Mouse (Mus musculus) layer of hippocampus, adult 2 months (tissue): ENCODE data around the gene Sytl2. TPM values are rescaled to one million over a fixed set of nuclear protein-coding genes. Genes with fewer than 3 reads are reported as not detected.

ENCODE experiments used
- DNase-seq, 2 experiments: peaks; one replicate each; pipeline ENCODE4 v3.0.0; 2022; ENCODE audit warnings: low spot score in 2 of 2
- H3K27ac ChIP-seq: fragments of 200-600 bp; 2 replicates; pipeline ENCODE4 v1.8.1; 2022
- H3K4me3 ChIP-seq: fragments of 200-600 bp; 2 replicates; pipeline ENCODE4 v1.8.1; 2022; ENCODE audit warnings: mild to moderate bottlenecking
- CTCF ChIP-seq: fragments of 200-600 bp; conservative IDR thresholded peaks from 2 replicates; pipeline ENCODE4 v1.8.1; 2022; ENCODE audit warnings: antibody characterized with exemption, mild to moderate bottlenecking, moderate library complexity
- total RNA-seq, 2 experiments: library from RNA; stranded (reverse); gene quantifications; 2 replicates each; pipeline ENCODE4 v1.2.3; 2021

Sytl2 gene
- total RNA-seq, 2 experiments from 2014 or later, result 30.1 to 36.0 TPM

DNA sequence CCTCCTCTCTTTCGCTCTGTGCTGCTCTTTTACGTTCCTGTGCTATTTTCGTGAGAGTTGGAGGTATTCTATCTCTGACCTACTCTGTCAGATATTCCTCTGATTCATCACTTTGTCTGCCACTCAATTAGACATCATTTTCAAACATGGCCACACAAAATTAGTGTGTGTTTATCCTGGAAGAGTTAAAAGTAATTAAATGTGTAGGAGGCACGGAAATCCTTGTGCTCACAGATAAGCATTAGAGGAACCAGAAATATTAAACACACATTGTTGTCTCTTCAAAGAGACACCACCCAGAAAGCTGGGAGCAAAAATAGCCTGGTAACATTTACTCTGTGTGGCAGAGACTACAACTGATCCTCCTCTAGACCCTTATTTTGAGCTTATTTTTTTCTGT lies 138.0 kb downstream of the Sytl2 start:
- DNase-seq, result no peak
- H3K4me3 ChIP-seq, result no peak overlapping the region
- TF ChIP-seq CTCF, result no peak
- H3K27ac ChIP-seq, result no peak overlapping the region

GRCm38 (mm10) chr7:90442070-90442469 lies 140.0 kb downstream of the Sytl2 start:
- DNase-seq, result no peak
- H3K27ac ChIP-seq, result peak overlapping the region; percentile 98
- no peak for TF ChIP-seq CTCF
- peak overlapping the region; percentile 70 for H3K4me3 ChIP-seq

GRCm38 (mm10) chr7:90442518-90443080 lies 140.5 kb downstream of the Sytl2 start, which contains the start of gene Crebzf:
Gene Crebzf, plus strand, starts transcription at chr7:90442729.
- H3K4me3 ChIP-seq, result peak within 1 kb of the TSS; percentile 70
- DNase-seq, result peak; percentile 96
- no peak for TF ChIP-seq CTCF
- H3K27ac ChIP-seq, result peak within 1 kb of the TSS; percentile 98

DNA sequence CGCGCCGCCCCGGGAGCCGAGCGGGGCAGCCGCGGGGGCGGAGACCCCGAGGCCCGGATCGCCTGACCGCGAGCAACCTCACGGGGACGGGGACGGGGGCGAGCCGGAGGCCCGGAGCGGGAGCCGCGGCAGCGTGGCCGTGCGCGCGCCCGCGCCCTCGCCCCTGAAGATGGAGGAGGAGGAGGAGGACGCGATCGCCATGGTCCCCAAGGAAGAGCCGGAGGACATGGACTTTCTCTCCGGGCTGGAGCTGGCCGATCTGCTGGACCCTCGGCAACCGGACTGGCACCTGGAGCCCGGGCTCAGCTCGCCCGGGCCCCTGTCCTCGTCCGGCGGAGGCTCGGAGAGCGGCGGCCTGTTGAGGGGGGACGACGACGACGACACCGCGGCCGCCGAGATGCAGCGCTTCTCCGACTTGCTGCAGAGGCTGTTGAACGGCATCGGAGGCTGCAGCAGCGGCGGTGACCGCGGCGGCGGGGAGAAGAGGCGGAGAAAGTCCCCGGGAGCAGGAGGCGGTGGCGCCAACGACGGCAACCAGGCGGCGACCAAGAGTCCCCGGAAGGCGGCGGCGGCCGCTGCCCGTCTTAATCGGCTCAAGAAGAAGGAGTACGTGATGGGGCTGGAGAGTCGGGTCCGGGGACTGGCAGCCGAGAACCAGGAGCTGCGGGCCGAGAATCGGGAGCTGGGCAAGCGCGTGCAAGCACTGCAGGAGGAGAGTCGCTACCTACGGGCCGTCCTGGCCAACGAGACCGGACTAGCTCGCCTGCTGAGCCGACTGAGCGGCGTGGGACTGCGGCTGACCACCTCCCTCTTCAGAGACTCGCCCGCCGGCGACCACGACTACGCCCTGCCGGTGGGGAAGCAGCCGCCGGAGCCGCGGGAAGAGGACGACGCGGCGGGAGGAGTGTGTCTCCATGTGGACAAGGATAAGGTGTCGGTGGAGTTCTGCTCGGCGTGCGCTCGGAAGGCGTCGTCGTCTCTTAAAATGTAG lies 141.3 kb downstream of the Sytl2 start:
- peak overlapping the region; percentile 98 for H3K27ac ChIP-seq
- H3K4me3 ChIP-seq, result peak overlapping the region; percentile 70
- DNase-seq, result peak in 1 of 2 experiments; percentile 67
- peak; percentile 75 for TF ChIP-seq CTCF

GRCm38 (mm10) chr7:90444206-90444605 lies 142.2 kb downstream of the Sytl2 start:
- no peak for TF ChIP-seq CTCF
- DNase-seq, result no peak
- peak overlapping the region; percentile 98 for H3K27ac ChIP-seq
- peak overlapping the region; percentile 70 for H3K4me3 ChIP-seq

GRCm38 (mm10) chr7:90456149-90456844 lies 154.2 kb downstream of the Sytl2 start:
- TF ChIP-seq CTCF, result no peak
- no peak for DNase-seq
- H3K4me3 ChIP-seq, result peak overlapping the region; percentile 88
- peak overlapping the region; percentile 97 for H3K27ac ChIP-seq

- peak within 1 kb of the TSS; percentile 97 for H3K27ac ChIP-seq
- peak within 1 kb of the TSS; percentile 88 for H3K4me3 ChIP-seq
- peak; percentile 78 to 86 for DNase-seq
- TF ChIP-seq CTCF, result peak; percentile 57
Measured at GRCm38 (mm10) chr7:90456845-90457468, 154.9 kb downstream of the Sytl2 start, which contains the start of gene Tmem126a. Gene Tmem126a, minus strand, starts transcription at chr7:90457229.

GRCm38 (mm10) chr7:90457517-90457916 lies 155.5 kb downstream of the Sytl2 start:
- DNase-seq, result no peak

More at GRCm38 (mm10) chr7:90457517-90457916, 155.5 kb downstream of the Sytl2 start:
- Histone ChIP-seq H3K27ac (peak overlapping the region; percentile 97), H3K4me3 (peak overlapping the region; percentile 88)
- no peak; the same call in 1 of the 2 replicates for TF ChIP-seq CTCF

Other genes with a start within 250 kb of the Sytl2 start
- 100 to 1,000 TPM; 143 to 151 TPM for gene Picalm, start 172.0 kb upstream of the Sytl2 start, total RNA-seq
- gene Ccdc83, start 36.5 kb upstream of the Sytl2 start, total RNA-seq, result not detected
- under 1 TPM; 0.39 to 0.69 TPM for gene Ccdc89, start 124.3 kb downstream of the Sytl2 start, total RNA-seq
- gene Crebzf, start 140.5 kb downstream of the Sytl2 start, total RNA-seq, result 10 to 100 TPM; 86.0 to 88.5 TPM
- gene Tmem126a, start 155.0 kb downstream of the Sytl2 start, total RNA-seq, result 10 to 100 TPM; 37.1 to 40.0 TPM
- gene Tmem126b, start 173.7 kb downstream of the Sytl2 start, total RNA-seq, result 10 to 100 TPM; 27.6 to 28.4 TPM
- 100 to 1,000 TPM; 248 to 256 TPM for gene Dlg2, start 174.4 kb downstream of the Sytl2 start, total RNA-seq